Mouse (Mus musculus): ENCODE data around the gene Dppa3. TPM values are rescaled to one million over a fixed set of nuclear protein-coding genes. Genes with fewer than 3 reads are reported as not detected.

Gene Dppa3
- polyA plus RNA-seq (2014; fragmentation: Illumina TruSeq; extraction: RNeasy Lipid Tissue Mini Kit (QIAGEN cat#74804); ENCODE audit: low read depth, low replicate concordance), result not detected

GRCm38 (mm10) chr6:122626110-122626509 is at the start of gene Dppa3:
Gene Dppa3, plus strand, starts transcription at chr6:122626410.

GRCm38 (mm10) chr6:122602242-122602991 is 23.8 kb upstream of the Dppa3 start, which contains the start of gene Apobec1:
Gene Apobec1, minus strand, starts transcription at chr6:122602444.

GRCm38 (mm10) chr6:122609771-122610170 is 16.4 kb upstream of the Dppa3 start, which contains the start of gene Gdf3:
Gene Gdf3, minus strand, starts transcription at chr6:122610087.

Other genes starting within 250 kb of the Dppa3 start
- gene Rimklb, start 127.6 kb upstream of the Dppa3 start, polyA plus RNA-seq (2014; fragmentation: Illumina TruSeq; extraction: RNeasy Lipid Tissue Mini Kit (QIAGEN cat#74804); ENCODE audit: low read depth, low replicate concordance), result 0.77 TPM
- 3.4 TPM for gene Mfap5, start 120.6 kb upstream of the Dppa3 start, polyA plus RNA-seq (2014; fragmentation: Illumina TruSeq; extraction: RNeasy Lipid Tissue Mini Kit (QIAGEN cat#74804); ENCODE audit: low read depth, low replicate concordance)
- not detected for gene Aicda, start 72.6 kb upstream of the Dppa3 start, polyA plus RNA-seq (2014; fragmentation: Illumina TruSeq; extraction: RNeasy Lipid Tissue Mini Kit (QIAGEN cat#74804); ENCODE audit: low read depth, low replicate concordance)
- gene Apobec1, start 24.0 kb upstream of the Dppa3 start, polyA plus RNA-seq (2014; fragmentation: Illumina TruSeq; extraction: RNeasy Lipid Tissue Mini Kit (QIAGEN cat#74804); ENCODE audit: low read depth, low replicate concordance), result 6.1 TPM
- not detected for gene Gdf3, start 16.3 kb upstream of the Dppa3 start, polyA plus RNA-seq (2014; fragmentation: Illumina TruSeq; extraction: RNeasy Lipid Tissue Mini Kit (QIAGEN cat#74804); ENCODE audit: low read depth, low replicate concordance)
- not detected for gene Nanog, start 81.1 kb downstream of the Dppa3 start, polyA plus RNA-seq (2014; fragmentation: Illumina TruSeq; extraction: RNeasy Lipid Tissue Mini Kit (QIAGEN cat#74804); ENCODE audit: low read depth, low replicate concordance)
- 0.57 TPM for gene Slc2a3, start 175.2 kb downstream of the Dppa3 start, polyA plus RNA-seq (2014; fragmentation: Illumina TruSeq; extraction: RNeasy Lipid Tissue Mini Kit (QIAGEN cat#74804); ENCODE audit: low read depth, low replicate concordance)
- 10.3 TPM for gene Foxj2, start 193.5 kb downstream of the Dppa3 start, polyA plus RNA-seq (2014; fragmentation: Illumina TruSeq; extraction: RNeasy Lipid Tissue Mini Kit (QIAGEN cat#74804); ENCODE audit: low read depth, low replicate concordance)
- 1.6 TPM for gene C3ar1, start 229.8 kb downstream of the Dppa3 start, polyA plus RNA-seq (2014; fragmentation: Illumina TruSeq; extraction: RNeasy Lipid Tissue Mini Kit (QIAGEN cat#74804); ENCODE audit: low read depth, low replicate concordance)
- gene Necap1, start 248.1 kb downstream of the Dppa3 start, polyA plus RNA-seq (2014; fragmentation: Illumina TruSeq; extraction: RNeasy Lipid Tissue Mini Kit (QIAGEN cat#74804); ENCODE audit: low read depth, low replicate concordance), result 53.0 TPM

All from kidney, adult 10 weeks (tissue).